Mouse (Mus musculus) left cerebral cortex, postnatal 36 days (tissue): ENCODE measurements around the gene Mrpl12. TPM values are rescaled to one million over a fixed set of nuclear protein-coding genes. Genes with fewer than 3 reads are reported as not detected.

ENCODE experiments used
- DNase-seq, 2 experiments: peaks; one replicate each; pipeline ENCODE4 v3.0.0; 2021 to 2022; ENCODE audit warnings: low spot score in 2 of 2, mixed read lengths in 1 of 2
- intact Hi-C: fragments of 180-260 bp; cut with DNase I; formaldehyde crosslinking; loops from one replicate; pipeline ENCODE4 v1.15.1; 2025
- total RNA-seq, 2 experiments: library from RNA; stranded (reverse); gene quantifications; 2 replicates each; pipeline ENCODE4 v1.2.3; 2021

Gene Mrpl12
- total RNA-seq, 2 experiments from 2014 or later, result 75.6 to 78.5 TPM

GRCm38 (mm10) chr11:120528903-120529302, 44.5 kb downstream of the Mrpl12 start:
- intact Hi-C loops, result no loop called here
- DNase-seq, result no peak

GRCm38 (mm10) chr11:120530085-120530964, 45.9 kb downstream of the Mrpl12 start, which contains the start of gene Gcgr:
Gcgr (plus strand) TSS chr11:120530699.
- DNase-seq, result no peak
- intact Hi-C loops, result no loop called here

GRCm38 (mm10) chr11:120531646-120532045, 47.2 kb downstream of the Mrpl12 start:
- DNase-seq, result no peak

GRCm38 (mm10) chr11:120534093-120534492, 49.7 kb downstream of the Mrpl12 start:
- intact Hi-C loops, result no loop called here
- DNase-seq, result no peak

More at GRCm38 (mm10) chr11:120531646-120532045, 47.2 kb downstream of the Mrpl12 start:
- intact Hi-C loops, result no loop called here

- intact Hi-C loops, result no loop called here
- no peak for DNase-seq
Measured at GRCm38 (mm10) chr11:120535145-120535544, 50.7 kb downstream of the Mrpl12 start.

- intact Hi-C loops, result no loop called here
- DNase-seq, result no peak
Measured at GRCm38 (mm10) chr11:120535804-120536203, 51.4 kb downstream of the Mrpl12 start.

GRCm38 (mm10) chr11:120538485-120538884, 54.1 kb downstream of the Mrpl12 start:
- intact Hi-C loops, result no loop called here

More at GRCm38 (mm10) chr11:120538485-120538884, 54.1 kb downstream of the Mrpl12 start:
- peak in 1 of 2 experiments; percentile 18 for DNase-seq

Other genes with a start within 250 kb of the Mrpl12 start
- 1,000 to 10,000 TPM; 1,144 to 1,299 TPM for gene Actg1, start 136.1 kb upstream of the Mrpl12 start, total RNA-seq
- gene Fscn2, start 123.1 kb upstream of the Mrpl12 start, total RNA-seq, result under 1 TPM; 0.25 to 0.72 TPM
- 10 to 100 TPM; 12.8 to 16.4 TPM for gene Faap100, start 105.8 kb upstream of the Mrpl12 start, total RNA-seq
- gene Nploc4, start 46.9 kb upstream of the Mrpl12 start, total RNA-seq, result 10 to 100 TPM; 65.3 to 77.0 TPM
- gene Tspan10, start 42.0 kb upstream of the Mrpl12 start, total RNA-seq, result 1 to 10 TPM in 1 of 2 experiments, not detected in 1; 1.8 TPM
- gene Pde6g, start 31.1 kb upstream of the Mrpl12 start, total RNA-seq, result under 1 TPM; 0.37 to 0.66 TPM
- gene Oxld1, start 26.5 kb upstream of the Mrpl12 start, total RNA-seq, result 10 to 100 TPM; 14.3 to 20.6 TPM
- 10 to 100 TPM; 19.9 to 29.4 TPM for gene Ccdc137, start 26.5 kb upstream of the Mrpl12 start, total RNA-seq
- 10 to 100 TPM; 49.3 to 55.0 TPM for gene Arl16, start 17.0 kb upstream of the Mrpl12 start, total RNA-seq
- 10 to 100 TPM; 18.2 to 21.9 TPM for gene Slc25a10, start 7.2 kb downstream of the Mrpl12 start, total RNA-seq
- gene Gcgr, start 46.1 kb downstream of the Mrpl12 start, total RNA-seq, result not detected
- 10 to 100 TPM; 73.4 to 91.7 TPM for gene Mcrip1, start 65.1 kb downstream of the Mrpl12 start, total RNA-seq
- not detected for gene Ppp1r27, start 66.5 kb downstream of the Mrpl12 start, total RNA-seq
- 100 to 1,000 TPM; 122 to 126 TPM for gene P4hb, start 88.6 kb downstream of the Mrpl12 start, total RNA-seq
- gene Arhgdia, start 97.0 kb downstream of the Mrpl12 start, total RNA-seq, result 100 to 1,000 TPM; 304 to 344 TPM
- gene Alyref, start 113.8 kb downstream of the Mrpl12 start, total RNA-seq, result 10 to 100 TPM; 59.7 to 67.5 TPM
- 10 to 100 TPM; 91.4 to 99.7 TPM for gene Anapc11, start 113.8 kb downstream of the Mrpl12 start, total RNA-seq
- gene Npb, start 123.9 kb downstream of the Mrpl12 start, total RNA-seq, result 1 to 10 TPM in 1 of 2 experiments, not detected in 1; 1.2 TPM
- gene Pcyt2, start 133.3 kb downstream of the Mrpl12 start, total RNA-seq, result 100 to 1,000 TPM; 115 to 135 TPM
- 10 to 100 TPM; 37.8 to 43.3 TPM for gene Sirt7, start 140.6 kb downstream of the Mrpl12 start, total RNA-seq
- gene Mafg, start 149.0 kb downstream of the Mrpl12 start, total RNA-seq, result 100 to 1,000 TPM in 1 of 2 experiments, 10 to 100 TPM in 1; 76.5 to 103 TPM
- gene Pycr1, start 159.2 kb downstream of the Mrpl12 start, total RNA-seq, result 1 to 10 TPM; 2.9 to 3.9 TPM
- gene Myadml2, start 163.5 kb downstream of the Mrpl12 start, total RNA-seq, result 10 to 100 TPM in 1 of 2 experiments, 1 to 10 TPM in 1; 8.2 to 11.9 TPM
- 1 to 10 TPM; 5.6 to 6.6 TPM for gene Notum, start 176.6 kb downstream of the Mrpl12 start, total RNA-seq
- 10 to 100 TPM; 53.1 to 56.9 TPM for gene Aspscr1, start 188.4 kb downstream of the Mrpl12 start, total RNA-seq
- 10 to 100 TPM; 18.1 to 19.2 TPM for gene Cenpx, start 229.1 kb downstream of the Mrpl12 start, total RNA-seq
- gene Lrrc45, start 229.3 kb downstream of the Mrpl12 start, total RNA-seq, result 10 to 100 TPM; 41.9 to 66.1 TPM
- 10 to 100 TPM; 34.7 to 39.9 TPM for gene Rac3, start 236.9 kb downstream of the Mrpl12 start, total RNA-seq
- 10 to 100 TPM in 1 of 2 experiments, 1 to 10 TPM in 1; 8.7 to 10.3 TPM for gene Dcxr, start 242.7 kb downstream of the Mrpl12 start, total RNA-seq
- 1 to 10 TPM in 1 of 2 experiments, under 1 TPM in 1; 0.32 to 1.6 TPM for gene Cbr2, start 247.5 kb downstream of the Mrpl12 start, total RNA-seq